Mouse (Mus musculus) right cerebral cortex, postnatal 25 days (tissue): ENCODE results near the gene Emc9.

Source experiments
- DNase-seq: peaks from one replicate; pipeline ENCODE4 v3.0.0; 2022

The Emc9 gene

DNA sequence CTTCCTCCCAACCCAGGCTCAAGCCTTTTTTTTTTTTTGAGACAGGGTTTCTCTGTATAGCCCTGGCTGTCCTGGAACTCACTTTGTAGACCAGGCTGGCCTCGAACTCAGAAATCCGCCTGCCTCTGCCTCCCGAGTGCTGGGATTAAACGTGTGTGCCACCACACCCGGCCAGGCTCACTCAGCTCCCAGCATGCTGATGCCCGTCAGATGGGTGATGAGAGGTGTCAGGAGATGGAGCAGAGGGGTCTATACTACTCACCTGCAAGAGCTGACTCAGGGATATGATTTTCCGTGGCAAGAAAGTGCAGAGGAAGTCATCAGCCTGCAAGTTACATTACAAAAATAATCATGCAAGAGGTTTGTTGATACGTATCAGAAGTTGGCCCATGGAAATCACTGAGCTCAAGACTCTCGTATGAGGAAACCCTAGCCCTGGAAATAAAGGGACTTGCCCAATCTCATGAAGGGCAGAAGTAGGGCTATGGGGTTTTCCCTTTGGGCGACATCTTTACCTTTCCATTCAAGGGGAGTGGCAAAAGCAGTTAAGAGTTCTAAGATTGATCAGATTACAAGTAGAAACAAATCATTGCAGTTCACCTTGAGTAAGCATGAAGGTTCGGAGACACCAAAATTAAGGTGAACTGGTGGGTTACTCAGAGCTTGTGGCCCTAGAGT is 4.8 kb upstream of the Emc9 start:
- DNase-seq, result no peak

DNA sequence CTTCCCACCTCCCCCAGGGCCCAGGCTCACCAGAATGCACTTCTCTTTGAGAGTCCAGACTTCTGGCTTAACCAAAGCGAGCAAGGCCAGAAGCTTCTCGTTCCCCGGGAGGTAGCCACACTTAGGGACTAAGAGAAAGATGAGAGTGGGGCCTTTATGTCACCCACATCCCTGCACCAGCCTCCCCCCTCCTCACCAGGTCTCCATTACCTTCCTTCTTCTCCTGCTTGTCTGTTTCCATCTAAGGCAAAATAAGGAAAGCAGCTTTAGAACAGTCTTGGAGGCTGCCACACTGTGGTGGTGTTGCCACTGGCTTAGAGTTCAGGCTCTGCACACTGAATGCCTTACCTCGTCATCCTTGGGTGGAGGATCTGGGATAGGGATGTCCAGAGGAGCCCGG is 4.2 kb upstream of the Emc9 start:
- no peak for DNase-seq

DNA sequence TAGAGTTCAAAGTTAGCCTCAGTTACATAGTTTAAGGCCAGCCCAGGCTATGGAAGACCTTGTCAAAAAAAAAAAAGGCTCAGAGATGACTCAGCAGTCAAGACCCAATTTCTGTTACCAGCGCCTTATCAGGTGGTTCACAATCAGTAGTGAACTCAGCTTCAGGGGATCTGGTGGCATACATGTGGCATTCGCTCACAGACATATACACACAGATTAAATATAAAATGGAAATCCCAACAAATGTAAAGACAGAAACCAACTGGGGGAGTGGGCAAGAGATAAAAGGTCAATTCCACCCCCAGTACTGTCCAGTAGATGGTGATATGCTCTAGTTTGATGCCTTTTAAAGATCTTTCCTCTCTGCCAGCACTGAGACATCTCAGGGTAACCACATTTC is 1.0 kb upstream of the Emc9 start:
- no peak for DNase-seq

DNA sequence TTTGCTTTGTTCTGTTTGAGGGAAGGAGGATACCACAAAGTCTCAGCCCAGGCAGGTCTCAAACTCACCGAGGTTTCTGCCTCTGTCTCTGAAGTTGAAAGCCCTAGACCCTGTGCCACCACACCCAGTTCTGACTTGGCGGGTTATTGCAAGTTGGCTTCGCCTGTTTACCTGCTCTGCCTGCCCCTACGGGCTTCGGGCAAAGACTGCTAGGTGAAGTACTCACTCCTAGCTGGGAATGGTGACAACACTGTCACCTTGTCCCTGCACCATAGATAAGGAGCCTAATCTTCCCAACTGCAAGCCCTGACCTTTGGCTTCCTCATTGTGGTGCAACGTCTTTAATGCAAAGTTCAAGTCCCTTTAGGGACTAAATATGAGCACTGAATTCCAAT is 461 bp upstream of the Emc9 start:
- no peak for DNase-seq

DNA sequence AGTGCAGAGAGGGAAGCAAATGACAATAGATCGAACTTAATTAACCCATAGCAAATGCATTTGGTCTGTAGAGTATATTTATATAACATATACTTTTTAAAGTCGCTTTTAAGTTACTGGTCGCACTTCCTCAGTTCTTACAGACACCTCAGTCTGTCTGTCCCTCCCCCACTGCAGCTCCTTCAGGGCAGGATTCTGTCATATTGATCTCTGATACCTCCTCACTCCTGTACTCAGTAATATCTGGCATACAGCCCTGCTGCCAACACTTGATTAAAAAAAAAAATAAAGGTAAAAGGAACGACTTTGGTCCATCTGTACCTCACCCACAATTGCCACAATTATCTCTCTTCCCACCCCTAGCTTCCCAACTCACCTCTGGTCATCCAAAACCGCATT is 800 bp downstream of the Emc9 start:
- no peak for DNase-seq

DNA sequence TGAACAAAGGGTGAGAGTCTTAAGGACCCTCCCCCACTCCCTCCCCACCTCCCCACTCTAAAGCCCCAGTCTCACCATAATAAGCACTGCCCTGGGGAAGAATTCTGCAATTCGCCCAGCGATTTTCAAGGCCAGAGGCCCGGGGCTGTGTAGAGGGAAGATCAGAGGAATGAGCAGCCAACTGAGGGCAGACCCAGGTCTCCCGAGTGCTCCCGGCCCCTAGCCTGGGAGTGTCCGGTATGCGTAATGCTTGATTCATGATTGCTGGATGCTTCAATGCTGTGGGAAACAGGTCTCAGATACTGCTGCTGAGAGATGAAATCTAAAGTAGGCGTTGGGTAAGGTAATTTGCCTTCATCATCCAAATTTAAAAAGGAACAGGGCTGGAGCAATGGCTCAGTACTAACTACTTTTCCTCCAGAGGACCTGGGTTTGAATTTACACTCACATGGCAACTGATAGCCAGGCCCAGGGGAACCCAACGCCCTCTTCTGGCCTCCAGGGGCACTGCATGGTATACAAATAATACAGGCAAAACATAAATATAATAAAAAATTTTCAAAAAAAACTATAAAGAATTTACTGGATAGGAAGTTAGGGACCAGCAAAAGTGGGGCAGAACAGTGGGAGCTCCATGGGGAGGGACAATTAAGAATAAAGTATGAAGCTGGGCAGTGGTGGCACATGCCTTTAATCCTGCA is 3.0 kb downstream of the Emc9 start:
- DNase-seq, result no peak

DNA sequence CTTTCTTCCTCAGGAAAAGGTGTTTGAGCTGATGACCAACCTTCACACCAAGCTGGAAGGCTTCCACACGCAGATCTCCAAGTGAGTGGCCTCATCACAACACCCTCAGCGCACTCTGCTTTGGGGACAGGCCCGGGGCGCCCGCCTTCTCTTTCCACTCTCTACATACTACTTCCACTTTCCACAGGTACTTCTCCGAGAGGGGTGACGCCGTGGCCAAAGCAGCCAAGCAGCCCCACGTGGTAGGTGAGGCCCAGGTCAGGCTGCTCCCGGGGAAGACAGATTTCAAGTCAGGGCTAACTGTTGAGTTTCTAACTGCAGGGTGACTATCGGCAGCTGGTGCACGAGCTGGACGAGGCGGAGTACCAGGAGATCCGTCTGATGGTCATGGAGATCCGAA is 4.4 kb downstream of the Emc9 start:
- DNase-seq, result no peak

DNA sequence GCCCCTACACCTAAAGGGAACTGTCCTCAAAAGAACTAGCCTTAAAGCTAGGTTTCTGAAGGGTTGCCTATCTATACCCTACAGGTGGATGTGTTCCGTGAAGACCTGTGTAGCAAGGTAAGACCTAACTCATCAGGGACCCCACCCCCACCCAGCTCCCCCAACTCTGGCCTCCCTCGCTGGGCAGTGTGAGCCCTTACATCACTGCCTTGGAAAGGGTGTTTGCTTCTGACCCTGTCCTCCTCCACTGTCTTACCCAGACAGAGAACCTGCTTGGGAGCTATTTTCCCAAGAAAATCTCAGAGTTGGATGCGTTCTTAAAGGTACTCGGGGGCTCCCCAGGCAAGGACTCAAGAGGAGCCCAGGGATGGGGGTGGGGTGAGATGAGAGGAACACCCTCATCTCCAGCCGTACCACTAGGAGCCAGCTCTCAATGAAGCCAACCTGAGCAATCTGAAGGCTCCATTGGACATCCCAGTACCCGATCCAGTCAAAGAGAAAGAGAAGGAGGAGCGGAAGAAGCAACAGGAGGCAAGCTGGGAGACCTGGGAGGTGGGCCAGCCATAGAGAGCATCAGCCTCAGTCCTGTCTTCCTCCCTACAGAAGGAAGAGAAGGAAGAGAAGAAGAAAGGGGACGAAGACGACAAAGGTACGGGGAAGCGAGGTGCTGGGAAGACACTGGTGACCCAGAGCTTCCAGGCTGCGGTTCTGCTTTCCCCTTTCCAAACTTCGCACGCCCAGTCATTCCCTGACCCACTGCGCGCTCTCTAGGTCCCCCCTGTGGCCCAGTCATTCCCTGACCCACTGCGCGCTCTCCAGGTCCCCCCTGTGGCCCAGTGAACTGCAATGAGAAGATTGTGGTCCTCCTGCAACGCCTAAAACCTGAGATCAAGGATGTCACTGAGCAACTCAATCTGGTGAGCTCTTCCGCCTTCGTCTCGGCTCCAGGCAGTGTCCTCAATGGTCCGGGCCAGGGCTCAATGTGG is 5.3 kb downstream of the Emc9 start:
- DNase-seq, result no peak

DNA sequence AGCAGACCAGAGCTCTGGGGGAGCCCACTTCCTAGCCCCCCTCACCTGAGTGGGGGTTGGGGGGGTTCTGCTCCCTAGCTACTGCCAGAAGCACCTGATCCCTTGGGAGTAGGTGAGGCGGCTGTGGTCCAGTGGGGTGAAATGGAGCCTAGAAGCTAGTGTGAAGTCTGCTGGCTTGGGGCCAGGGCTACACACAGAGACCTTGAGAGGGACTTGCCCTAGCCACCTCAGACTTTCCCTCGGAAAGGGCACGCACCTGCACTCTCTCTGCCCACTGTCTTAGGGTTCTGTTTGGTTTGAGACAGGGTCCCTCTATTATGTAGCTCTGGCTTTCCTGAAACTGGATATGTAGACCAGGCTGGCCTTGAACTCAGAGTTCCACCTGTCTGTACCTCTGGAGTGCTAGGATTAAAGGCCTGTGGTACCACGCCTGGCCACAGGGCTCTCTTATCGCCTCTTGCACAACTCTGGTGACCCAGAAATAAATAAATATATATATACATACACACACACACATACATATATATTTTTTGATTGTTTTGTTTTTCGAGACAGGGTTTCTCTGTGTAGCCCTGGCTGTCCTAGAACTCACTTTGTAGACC is 6.3 kb downstream of the Emc9 start:
- DNase-seq, result no peak

DNA sequence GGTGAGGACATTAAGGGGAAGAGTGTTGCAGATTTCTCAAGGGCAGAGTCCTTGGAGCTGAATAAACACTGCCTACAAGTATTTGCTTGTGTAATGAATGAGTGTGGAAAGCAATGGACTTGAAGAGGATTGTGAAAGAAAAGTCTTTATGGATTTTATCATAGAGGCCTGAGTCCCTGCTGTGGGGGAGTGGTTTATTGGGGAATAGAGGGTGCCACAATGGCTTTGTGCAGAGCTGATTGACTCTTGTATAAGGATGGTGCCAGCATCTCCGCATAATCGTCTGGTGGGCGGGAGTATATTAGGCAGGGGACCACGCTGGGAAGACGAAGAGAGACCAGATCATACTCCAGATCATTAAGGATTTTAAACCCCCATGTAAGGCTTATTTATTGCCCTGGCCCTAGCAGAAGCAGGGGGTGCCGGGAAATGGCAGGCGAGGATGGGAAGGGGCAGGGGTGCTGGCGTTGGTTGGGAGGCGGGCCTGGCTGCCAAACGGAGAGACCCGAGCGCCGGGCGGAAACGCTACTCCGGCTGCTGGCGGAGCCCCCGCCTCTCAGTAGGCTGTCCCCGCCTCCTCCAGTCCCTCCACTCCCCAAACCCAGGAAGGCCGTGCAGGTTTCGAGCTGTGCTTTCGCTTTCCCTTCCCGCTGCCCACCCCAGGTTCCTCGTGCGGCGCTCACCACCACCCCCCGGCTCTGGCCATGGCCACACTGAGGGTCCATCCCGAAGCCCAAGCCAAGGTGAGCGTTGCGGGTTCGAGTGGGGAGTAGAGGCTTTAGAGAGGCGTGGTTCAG is 7.0 kb downstream of the Emc9 start, which contains the start of gene Psme1:
Gene Psme1, plus strand, starts transcription at position 253 of the 797 bp plus-strand sequence.
- peak; percentile 77 for DNase-seq

DNA sequence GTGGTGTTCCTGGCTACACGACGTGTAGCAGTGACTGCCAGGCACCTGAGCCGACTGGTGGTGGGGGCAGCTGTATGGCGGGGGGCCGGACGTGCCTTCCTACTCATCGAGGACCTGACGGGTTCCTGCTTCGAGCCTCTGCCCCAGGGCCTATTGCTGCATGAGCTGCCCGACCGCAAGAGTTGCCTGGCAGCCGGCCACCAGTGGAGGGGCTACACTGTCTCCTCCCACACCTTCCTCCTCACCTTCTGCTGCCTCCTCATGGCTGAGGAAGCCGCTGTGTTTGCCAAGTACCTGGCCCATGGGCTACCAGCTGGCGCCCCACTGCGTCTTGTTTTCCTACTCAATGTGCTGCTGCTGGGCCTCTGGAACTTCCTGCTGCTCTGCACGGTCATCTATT is 8.7 kb downstream of the Emc9 start:
- no peak for DNase-seq

DNA sequence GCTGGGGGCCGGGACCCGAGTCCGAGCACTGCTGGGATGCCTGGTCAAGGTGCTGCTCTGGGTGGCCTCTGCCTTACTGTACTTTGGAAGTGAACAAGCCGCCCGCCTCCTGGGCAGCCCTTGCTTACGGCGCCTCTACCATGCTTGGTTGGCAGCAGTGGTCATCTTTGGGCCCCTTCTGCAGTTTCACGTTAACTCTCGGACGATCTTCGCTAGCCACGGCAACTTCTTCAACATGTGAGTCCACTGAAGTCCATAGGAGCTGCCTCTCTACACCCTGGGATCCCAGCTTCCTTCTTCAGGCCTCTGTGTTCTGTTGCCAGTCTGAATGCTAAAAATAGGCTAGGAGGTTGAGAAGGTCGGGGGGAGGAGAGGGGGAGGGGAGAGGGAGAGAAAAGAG is 9.4 kb downstream of the Emc9 start:
- no peak for DNase-seq

DNA sequence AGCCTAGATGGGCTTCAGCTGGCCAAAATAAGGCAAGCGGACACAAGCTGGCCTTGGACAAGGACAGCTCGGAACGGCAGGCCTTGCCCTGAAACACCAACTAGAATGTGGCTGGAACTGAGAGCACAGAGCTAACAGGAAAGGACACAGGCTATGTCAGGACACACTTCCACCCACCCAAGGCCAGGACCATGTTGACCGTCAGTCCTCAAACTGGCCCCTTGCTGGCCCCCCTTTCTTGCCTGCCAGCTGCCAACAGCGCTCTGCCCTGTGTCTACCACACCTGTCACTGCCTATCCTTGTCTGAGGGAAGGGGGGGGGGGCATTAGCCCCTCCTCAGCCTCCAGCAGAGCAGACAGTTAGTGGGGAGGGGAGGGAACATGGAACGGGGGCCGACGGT is 9.8 kb downstream of the Emc9 start, which contains the start of gene Fitm1:
Gene Fitm1, plus strand, starts transcription at position 316 of the 400 bp plus-strand sequence.
- DNase-seq, result no peak

DNA sequence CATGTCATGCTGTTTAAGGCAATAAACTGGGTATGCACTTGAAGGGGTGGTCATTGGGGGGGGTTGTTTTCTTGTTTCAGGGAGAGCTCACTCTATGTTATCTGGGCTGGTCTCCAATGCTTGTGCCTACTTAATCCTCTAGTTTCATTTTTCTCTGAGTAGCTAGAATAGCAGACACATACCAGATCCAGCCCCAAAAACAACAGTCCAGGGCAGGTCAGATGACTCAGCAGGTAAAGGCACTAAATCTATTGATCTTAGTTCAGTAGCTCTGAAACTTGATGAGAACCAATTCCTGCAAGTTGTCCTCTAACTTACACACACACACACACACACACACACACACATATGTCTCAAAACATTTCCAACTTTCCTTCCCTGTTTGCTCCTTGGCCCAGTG is 13.3 kb downstream of the Emc9 start:
- no peak for DNase-seq

DNA sequence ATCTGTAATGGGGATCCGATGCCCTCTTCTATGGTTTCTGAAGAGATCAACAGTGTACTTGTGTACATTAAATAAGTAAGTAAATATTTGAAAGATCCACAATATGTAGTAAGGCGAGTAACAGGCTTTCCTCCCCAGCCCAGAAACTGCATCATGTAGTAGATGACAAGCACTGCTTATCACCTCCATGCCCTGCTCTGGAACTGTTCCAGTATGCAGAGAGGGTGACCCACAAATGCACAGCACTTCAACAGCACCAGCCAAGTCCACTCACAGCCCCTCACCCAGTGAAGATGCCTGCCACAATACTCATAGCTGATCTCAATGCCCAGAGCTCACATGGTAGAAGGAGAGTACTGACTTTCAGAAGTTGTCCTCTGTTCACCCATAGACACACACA is 14.5 kb downstream of the Emc9 start:
- no peak for DNase-seq

DNA sequence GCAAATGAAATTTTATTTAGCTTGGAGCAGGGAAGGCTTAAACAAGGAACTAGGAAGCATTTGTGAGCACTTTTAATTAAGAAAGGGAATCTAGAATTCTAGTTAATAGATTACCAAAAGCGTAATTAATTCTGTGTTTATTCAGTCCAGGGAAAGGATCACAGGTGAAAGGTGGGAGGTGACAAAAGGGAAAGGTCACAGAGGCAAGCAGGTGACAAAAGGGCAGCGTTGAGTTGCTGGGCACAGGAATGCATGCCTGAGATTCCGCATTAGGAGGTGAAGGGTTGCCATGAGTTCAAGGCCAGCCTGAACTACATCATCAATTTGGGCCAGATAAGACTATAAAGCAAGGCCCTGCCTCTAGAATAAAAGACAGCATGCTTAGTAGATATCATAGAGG is 17.6 kb downstream of the Emc9 start:
- no peak for DNase-seq

DNA sequence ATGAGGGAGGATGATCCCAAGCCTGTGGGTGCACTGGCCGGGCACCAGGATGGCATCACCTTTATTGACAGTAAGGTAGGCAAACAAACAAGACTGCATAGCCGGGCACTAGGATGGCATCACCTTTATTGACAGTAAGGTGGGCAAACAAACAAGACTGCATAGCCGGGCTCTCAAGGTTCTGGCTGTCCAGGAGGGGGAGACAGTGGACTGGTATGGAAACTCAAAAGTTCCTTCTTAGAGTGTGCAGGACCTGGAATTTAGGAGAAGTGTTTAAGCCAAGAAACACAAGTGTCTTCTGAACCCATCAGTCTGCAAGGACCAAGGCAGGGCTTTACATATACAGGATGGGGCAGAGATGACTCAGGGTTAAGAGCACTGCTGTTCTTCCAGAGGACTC is 19.4 kb downstream of the Emc9 start:
- DNase-seq, result no peak

DNA sequence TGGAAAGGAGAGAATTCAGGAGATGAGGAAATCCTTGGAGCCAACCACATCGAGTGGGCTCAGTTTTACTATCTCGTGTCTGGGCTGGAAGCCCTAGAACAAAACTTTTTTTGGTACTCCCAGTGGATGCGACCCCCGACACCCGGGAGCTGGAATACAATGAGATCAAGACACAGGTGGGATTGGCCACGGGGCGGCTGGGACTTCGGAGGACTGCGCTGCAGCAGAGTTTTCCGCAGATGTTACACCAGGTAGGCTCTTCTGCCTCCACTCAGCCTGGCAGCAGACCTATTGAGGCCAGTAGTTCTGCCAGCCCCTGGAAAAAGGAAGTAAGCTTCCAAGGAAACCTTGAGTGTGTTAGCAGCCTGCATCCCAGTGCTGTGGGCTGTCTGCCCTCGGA is 21.9 kb downstream of the Emc9 start:
- no peak for DNase-seq

DNA sequence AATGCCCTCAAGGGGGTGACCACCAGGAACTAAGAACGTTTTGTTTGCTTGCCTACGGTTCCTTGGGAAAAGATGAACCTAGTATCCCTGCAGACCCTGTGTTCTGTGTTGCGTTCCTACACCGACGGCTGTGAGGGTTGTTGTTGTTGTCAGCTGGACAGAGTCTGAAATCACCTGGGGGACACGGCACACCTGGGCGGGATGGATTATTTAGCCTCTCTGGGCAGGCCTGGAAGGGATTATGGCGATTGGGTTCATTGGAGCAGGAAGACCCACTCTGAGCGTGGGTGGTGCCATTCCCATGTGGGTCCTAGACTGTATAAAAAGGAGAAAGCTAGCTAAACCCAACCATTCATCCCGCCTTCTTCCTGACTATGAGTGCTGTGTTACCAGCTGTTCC is 23.2 kb downstream of the Emc9 start:
- DNase-seq, result no peak

DNA sequence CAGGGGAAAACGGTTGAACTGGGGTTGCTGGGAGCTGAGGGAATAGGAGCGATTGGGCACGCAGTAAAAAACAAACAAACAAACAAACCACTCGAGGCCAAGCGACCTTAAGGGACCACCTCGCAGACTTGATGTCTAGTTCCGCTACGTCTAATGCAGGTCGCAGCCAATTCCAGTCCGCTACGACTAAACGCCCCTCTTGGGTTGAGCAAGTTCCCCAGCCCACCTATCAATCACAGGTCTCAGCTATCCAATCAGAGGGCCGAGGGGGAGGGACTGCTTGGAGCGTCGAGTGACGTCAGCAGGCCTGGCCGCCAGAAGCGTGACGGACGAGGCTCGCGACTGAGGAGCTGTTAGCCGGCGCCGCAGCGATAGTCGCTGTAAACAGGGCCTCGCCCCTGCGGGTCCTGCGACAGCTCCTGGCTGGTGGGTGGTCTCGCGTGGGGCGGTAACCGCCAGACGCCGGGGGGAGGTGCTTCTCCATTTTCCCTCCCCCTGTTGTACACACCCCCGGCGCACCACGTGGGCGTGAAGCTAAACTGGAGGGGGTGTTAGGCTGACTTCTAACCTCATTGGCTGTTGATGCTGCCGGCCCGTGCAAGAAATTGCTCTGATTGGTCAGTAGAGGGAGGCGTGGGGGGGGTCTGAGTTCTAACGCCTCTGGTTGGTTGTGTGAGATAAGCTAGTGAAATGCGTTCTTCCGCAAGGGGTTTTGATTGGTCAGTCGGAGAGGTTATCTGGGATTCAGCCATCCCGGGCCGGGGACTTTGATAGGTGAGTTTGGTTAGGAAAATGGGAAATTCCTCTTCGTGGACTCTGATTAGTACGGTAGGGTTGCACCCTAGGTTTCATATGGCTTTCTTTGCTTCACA is 24.7 kb downstream of the Emc9 start, which contains the start of gene A730061H03Rik:
Gene A730061H03Rik, minus strand, starts transcription at position 205 of the 872 bp plus-strand sequence.
- DNase-seq, result peak; percentile 98

DNA sequence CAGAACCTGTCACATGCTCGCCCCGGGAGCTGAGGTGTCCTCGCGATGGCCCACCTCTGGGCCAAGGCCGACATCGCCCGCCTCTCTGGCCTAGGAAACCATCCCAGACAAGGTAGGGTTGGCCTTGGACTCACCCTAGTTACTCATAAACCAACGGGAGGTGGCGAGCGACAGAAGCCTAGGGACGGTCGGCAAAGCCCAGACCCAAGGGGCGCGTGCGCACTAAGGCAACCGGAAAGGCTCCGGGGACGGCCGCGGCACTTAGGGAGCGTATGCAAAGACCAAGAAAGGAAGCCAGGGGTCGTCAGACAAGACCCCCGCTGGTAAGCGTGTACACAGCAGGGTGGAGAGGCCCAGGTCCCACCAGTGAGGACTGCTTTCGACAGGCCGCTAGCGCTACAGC is 25.3 kb downstream of the Emc9 start, which contains the start of gene Dcaf11:
Gene Dcaf11, plus strand, starts transcription at position 208 of the 403 bp plus-strand sequence.
- peak; percentile 87 for DNase-seq
